Mouse (Mus musculus) liver, adult 2 months (tissue): Measurements from ENCODE around the gene Sipa1l1. TPM values are rescaled to one million over a fixed set of nuclear protein-coding genes. Genes with fewer than 3 reads are reported as not detected.

Experiments used
- DNase-seq: peaks from one replicate; pipeline ENCODE4 v3.0.0-alpha.2; 2011; ENCODE audit warnings: low read depth, low spot score; ENCODE audit errors: extremely low read depth
- H3K27ac ChIP-seq: fragments of 200-500 bp; replicated peaks from 2 replicates; pipeline ENCODE4 v1.5.1; 2012; ENCODE audit warnings: low read depth, mild to moderate bottlenecking, control low read depth, inconsistent platforms, low read length; ENCODE audit not compliant: insufficient read depth
- H3K27me3 ChIP-seq: fragments of 200-500 bp; 2 replicates; pipeline ENCODE4 v1.6.1; 2012; ENCODE audit warnings: mild to moderate bottlenecking, moderate library complexity, low read length, inconsistent platforms; ENCODE audit not compliant: control insufficient read depth, insufficient read depth
- H3K36me3 ChIP-seq: fragments of 200-500 bp; 2 replicates; pipeline ENCODE4 v1.6.1; 2012; ENCODE audit warnings: low read length, inconsistent platforms; ENCODE audit not compliant: control insufficient read depth, insufficient read depth
- H3K4me1 ChIP-seq: fragments of 200-500 bp; 2 replicates; pipeline ENCODE4 v1.6.1; 2011; ENCODE audit warnings: low read length; ENCODE audit not compliant: control insufficient read depth, insufficient read depth
- H3K4me3 ChIP-seq: fragments of 200-500 bp; 2 replicates; pipeline ENCODE4 v1.5.1; 2011; ENCODE audit warnings: low read depth, mild to moderate bottlenecking, control low read depth, low read length, moderate library complexity; ENCODE audit not compliant: insufficient read depth
- H3K79me2 ChIP-seq: fragments of 200-500 bp; 2 replicates; pipeline ENCODE4 v1.6.1; 2012; ENCODE audit warnings: inconsistent platforms, mild to moderate bottlenecking, low read length, moderate library complexity; ENCODE audit not compliant: control insufficient read depth, insufficient read depth
- H3K9ac ChIP-seq: fragments of 200-500 bp; 2 replicates; pipeline ENCODE4 v1.6.1; 2012; ENCODE audit warnings: low read depth, mild to moderate bottlenecking, control low read depth, inconsistent platforms, low read length
- CTCF ChIP-seq: fragments of 200-500 bp; IDR thresholded peaks from 2 replicates; pipeline ENCODE4 v1.5.1; 2011; ENCODE audit warnings: low read depth, low read length, control low read depth
- POLR2A ChIP-seq: fragments of 200-500 bp; IDR thresholded peaks from 2 replicates; pipeline ENCODE4 v1.6.1; 2011; ENCODE audit warnings: low read length, control low read depth; ENCODE audit not compliant: insufficient read depth; ENCODE audit errors: extremely low read depth
- WGBS: fragments of 180-500 bp; shearing (Covaris S2); methylation state at CpG from one replicate; pipeline ENCODE4 v1.1.7; 2018; 5-methylcytosine and 5-hydroxymethylcytosine counted together
- polyA plus RNA-seq: library from polyadenylated mRNA; depleted of rRNA; stranded (reverse); fragments of >200 nt; gene quantifications from 2 replicates; pipeline ENCODE4 v1.2.3, GENCODE M21; 2012
- total RNA-seq: library from RNA; depleted of rRNA; stranded (reverse); fragments of >200 nt; gene quantifications from 2 replicates; pipeline ENCODE4 v1.2.3, GENCODE M21; 2014

The Sipa1l1 gene
- total and polyA plus RNA-seq, 2 experiments = 10.3 to 13.7 TPM

DNA sequence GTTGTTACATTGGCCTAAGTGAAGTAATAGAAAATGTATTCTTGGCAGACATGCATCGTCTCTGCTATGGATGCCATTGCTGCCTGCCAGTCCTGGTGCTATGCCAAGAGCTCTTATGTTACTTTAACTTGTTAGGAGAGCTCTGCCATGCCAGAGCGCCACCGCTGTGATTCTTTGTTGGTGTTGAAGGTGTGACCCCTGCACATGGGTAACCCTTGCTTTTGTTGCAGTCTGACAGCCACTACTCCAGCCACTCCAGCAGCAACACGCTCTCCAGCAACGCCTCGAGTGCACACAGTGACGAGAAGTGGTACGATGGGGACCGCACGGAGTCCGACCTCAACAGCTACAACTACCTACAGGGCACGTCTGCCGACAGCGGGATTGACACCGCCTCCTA is 255.7 kb downstream of the Sipa1l1 start:
- H3K4me1 ChIP-seq = no peaks in the 10 kb centered on the region
- TF ChIP-seq CTCF = no peak
- no peak for TF ChIP-seq POLR2A
- 97% methylated on average over 15 of the region's 15 CpGs for WGBS
- no peak overlapping the region for H3K4me3 ChIP-seq
- DNase-seq = no peak
- no peaks in the 10 kb centered on the region for H3K79me2 ChIP-seq
- H3K27me3 ChIP-seq = no peaks in the 10 kb centered on the region
- H3K36me3 ChIP-seq = peaks cover 17% of the 10 kb centered on the region
- no peak overlapping the region for H3K27ac ChIP-seq
- no peak overlapping the region for H3K9ac ChIP-seq

DNA sequence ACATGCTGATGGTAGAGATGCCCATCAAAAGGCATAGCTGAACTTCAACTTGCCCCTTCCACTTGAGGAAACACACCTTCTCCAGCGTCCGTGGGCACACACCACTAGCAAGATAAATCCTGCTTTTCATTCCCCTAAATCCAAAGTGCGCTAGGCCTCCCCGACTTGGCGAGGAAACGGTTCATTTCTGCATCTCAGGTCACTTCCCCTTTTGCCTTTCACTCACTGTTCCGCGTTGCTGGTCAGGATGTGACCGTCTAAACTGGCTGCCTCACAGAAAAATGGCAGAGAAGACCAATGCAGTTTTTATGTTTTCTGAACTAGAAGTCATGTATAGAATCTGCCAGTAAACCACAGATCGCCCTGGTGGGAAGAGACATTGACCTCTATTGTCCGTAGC is 256.7 kb downstream of the Sipa1l1 start:
- H3K4me1 ChIP-seq = no peaks in the 10 kb centered on the region
- no peak overlapping the region for H3K4me3 ChIP-seq
- no peaks in the 10 kb centered on the region for H3K79me2 ChIP-seq
- no peak overlapping the region for H3K27ac ChIP-seq
- H3K36me3 ChIP-seq = peaks cover 17% of the 10 kb centered on the region
- WGBS = 82% methylated on average over 11 of the region's 11 CpGs
- TF ChIP-seq CTCF = no peak
- TF ChIP-seq POLR2A = no peak
- no peak overlapping the region for H3K9ac ChIP-seq
- no peaks in the 10 kb centered on the region for H3K27me3 ChIP-seq
- no peak for DNase-seq

DNA sequence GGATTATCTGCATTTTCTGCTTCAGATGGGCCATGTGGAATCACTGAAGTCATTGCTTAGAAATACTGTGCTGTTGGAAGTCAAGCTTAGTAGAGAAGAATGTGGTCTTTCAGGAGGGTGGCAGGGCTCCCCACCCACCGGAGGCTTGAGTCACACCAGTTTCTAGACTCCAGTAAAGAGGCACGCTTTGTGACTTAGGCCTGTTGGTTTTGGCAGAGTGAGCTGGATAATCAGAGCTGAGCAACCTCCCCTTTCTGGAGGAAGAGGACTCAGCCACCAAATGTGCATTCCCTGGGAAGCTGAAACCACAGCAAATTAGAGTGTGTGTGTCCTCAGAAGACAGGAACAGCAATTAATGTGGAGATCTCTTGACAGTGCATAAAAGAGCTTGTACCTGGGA is 258.3 kb downstream of the Sipa1l1 start:
- Histone ChIP-seq H3K9ac (no peak overlapping the region), H3K27me3 (no peaks in the 10 kb centered on the region), H3K4me1 (no peaks in the 10 kb centered on the region), H3K36me3 (peaks cover 11% of the 10 kb centered on the region), H3K79me2 (no peaks in the 10 kb centered on the region), H3K4me3 (no peak overlapping the region), H3K27ac (no peak overlapping the region)
- DNase-seq = no peak
- WGBS = 89% methylated on average over 2 of the region's 2 CpGs
- TF ChIP-seq CTCF (no peak), POLR2A (no peak)

DNA sequence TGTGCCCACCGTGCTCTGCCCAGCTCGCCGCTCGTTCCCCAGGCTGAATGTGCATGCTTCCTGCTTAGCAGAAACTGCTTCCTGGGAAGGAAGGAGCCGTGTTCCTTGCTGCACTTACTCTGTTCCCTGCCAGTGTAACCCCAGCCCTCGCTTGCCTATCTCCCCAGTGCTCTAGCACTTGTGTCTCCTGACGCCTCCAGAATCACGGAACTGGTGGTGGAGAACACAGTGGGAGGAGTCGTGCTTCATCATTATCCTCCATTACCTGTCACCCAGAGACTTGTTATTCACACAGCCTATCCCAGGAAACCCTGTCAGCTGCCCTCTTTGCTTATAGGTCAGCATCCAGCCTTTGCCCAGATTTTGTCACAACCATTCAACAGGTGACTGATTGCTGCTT is 259.3 kb downstream of the Sipa1l1 start:
- peaks cover 5% of the 10 kb centered on the region; the same call in 1 of the 2 replicates for H3K36me3 ChIP-seq
- no peaks in the 10 kb centered on the region for H3K79me2 ChIP-seq
- H3K27me3 ChIP-seq = no peaks in the 10 kb centered on the region
- no peak overlapping the region for H3K4me3 ChIP-seq
- no peak for DNase-seq
- H3K27ac ChIP-seq = no peak overlapping the region
- no peaks in the 10 kb centered on the region for H3K4me1 ChIP-seq
- TF ChIP-seq POLR2A (no peak), CTCF (no peak)
- no peak overlapping the region for H3K9ac ChIP-seq
- 79% methylated on average over 9 of the region's 9 CpGs for WGBS

DNA sequence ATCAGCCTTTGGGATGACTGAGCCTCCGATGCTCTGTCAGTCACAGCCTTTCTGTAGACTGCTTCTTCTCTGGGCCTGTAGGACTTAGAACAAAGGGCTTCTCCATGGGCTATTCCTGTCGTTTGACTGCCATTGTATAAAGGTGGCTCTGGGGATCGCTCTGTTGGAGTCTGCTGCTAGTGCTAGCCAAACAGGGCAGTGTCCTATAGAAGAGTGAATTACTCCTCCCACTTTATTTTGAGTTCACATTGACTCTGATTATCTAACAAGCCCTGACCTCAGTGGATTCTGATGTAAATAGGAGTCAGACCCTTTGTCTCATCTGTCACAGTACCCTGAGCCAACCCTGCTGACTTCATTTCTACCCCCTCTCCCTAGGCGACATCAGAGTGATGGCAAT is 264.2 kb downstream of the Sipa1l1 start:
- H3K36me3 ChIP-seq = peaks cover 10% of the 10 kb centered on the region
- H3K9ac ChIP-seq = no peak overlapping the region
- no peaks in the 10 kb centered on the region for H3K4me1 ChIP-seq
- no peaks in the 10 kb centered on the region for H3K79me2 ChIP-seq
- no peak overlapping the region for H3K27ac ChIP-seq
- WGBS = 89% methylated on average over 4 of the region's 4 CpGs
- no peak for DNase-seq
- no peaks in the 10 kb centered on the region for H3K27me3 ChIP-seq
- H3K4me3 ChIP-seq = no peak overlapping the region
- no peak for TF ChIP-seq CTCF
- TF ChIP-seq POLR2A = no peak

DNA sequence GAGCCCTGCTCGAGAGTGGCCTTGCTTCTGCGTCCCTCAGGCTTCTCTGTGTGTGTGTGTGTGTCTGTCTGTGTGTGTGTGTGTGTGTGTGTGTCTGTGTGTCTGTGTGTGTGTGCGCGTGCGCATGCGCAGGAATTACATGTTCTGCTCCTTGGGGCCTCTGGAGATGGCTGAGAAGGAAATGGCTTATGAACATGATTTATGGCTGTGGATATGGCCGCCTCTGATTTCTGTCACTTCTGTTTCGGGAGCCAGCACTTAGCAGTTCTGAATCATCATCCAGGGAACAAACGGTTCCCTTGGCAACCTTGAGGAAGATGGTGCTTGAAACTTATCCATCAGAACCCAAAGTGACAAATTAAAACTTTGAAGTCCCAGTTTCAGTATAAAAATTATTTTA is 265.5 kb downstream of the Sipa1l1 start:
- no peak overlapping the region for H3K27ac ChIP-seq
- H3K36me3 ChIP-seq = peaks cover 14% of the 10 kb centered on the region
- TF ChIP-seq CTCF = no peak
- no peak for TF ChIP-seq POLR2A
- 94% methylated on average over 9 of the region's 9 CpGs for WGBS
- no peaks in the 10 kb centered on the region for H3K27me3 ChIP-seq
- DNase-seq = no peak
- no peak overlapping the region for H3K4me3 ChIP-seq
- H3K9ac ChIP-seq = no peak overlapping the region
- no peaks in the 10 kb centered on the region for H3K79me2 ChIP-seq
- no peaks in the 10 kb centered on the region for H3K4me1 ChIP-seq
